Mouse (Mus musculus) neural tube, embryonic 14.5 days (tissue): ENCODE results near the gene Mamdc2. TPM values are rescaled to one million over a fixed set of nuclear protein-coding genes. Genes with fewer than 3 reads are reported as not detected.

ENCODE experiments used
- ATAC-seq: fragments of 200-750 bp; cut with Nextera tagmentation; 2 replicates; pipeline ENCODE4 v1.8.0; 2017; ENCODE audit warnings: low read depth, mild to moderate bottlenecking, moderate TSS enrichment, moderate library complexity
- H3K27ac ChIP-seq: fragments of 300-500 bp; sonication (generic); 2 replicates; pipeline ENCODE4 v1.5.1; 2014; ENCODE audit warnings: low read depth, mild to moderate bottlenecking, control low read depth, low read length, moderate library complexity, mixed read lengths
- H3K27me3 ChIP-seq: fragments of 300-500 bp; sonication (generic); 2 replicates; pipeline ENCODE4 v1.6.1; 2014; ENCODE audit warnings: low read length; ENCODE audit not compliant: control insufficient read depth, insufficient read depth
- H3K36me3 ChIP-seq: fragments of 300-500 bp; sonication (generic); 2 replicates; pipeline ENCODE4 v1.6.1; 2014; ENCODE audit warnings: low read length, mixed read lengths; ENCODE audit not compliant: control insufficient read depth, insufficient read depth
- H3K4me1 ChIP-seq: fragments of 300-500 bp; sonication (generic); 2 replicates; pipeline ENCODE4 v1.6.1; 2014; ENCODE audit warnings: low read length; ENCODE audit not compliant: control insufficient read depth, insufficient read depth
- H3K4me2 ChIP-seq: fragments of 300-500 bp; sonication (generic); 2 replicates; pipeline ENCODE4 v1.6.1; 2014; ENCODE audit warnings: mild to moderate bottlenecking, low read depth, low read length, control low read depth
- H3K4me3 ChIP-seq: fragments of 300-500 bp; sonication (generic); 2 replicates; pipeline ENCODE4 v1.5.1; 2014; ENCODE audit warnings: low read depth, low read length, control low read depth, mixed read lengths
- H3K9ac ChIP-seq: fragments of 300-500 bp; sonication (generic); replicated peaks from 2 replicates; pipeline ENCODE4 v1.6.1; 2014; ENCODE audit warnings: low read depth, mild to moderate bottlenecking, control low read depth, low read length, mixed read lengths
- H3K9me3 ChIP-seq: fragments of 300-500 bp; sonication (generic); 2 replicates; pipeline ENCODE4 v1.6.1; 2016; ENCODE audit warnings: low read length; ENCODE audit not compliant: control insufficient read depth
- WGBS: fragments of 180-500 bp; shearing (Covaris S2); extraction: QIAGEN DNeasy Blood & Tissue Kit; methylation state at CpG from one replicate; pipeline ENCODE4 v1.1.7; 2014; 5-methylcytosine and 5-hydroxymethylcytosine counted together
- polyA plus RNA-seq: library from polyadenylated mRNA; unstranded; fragments of >200 nt; fragmentation: Nextera tagmentation; extraction: Ambion mirVana; gene quantifications from 2 replicates; pipeline ENCODE4 v1.2.1, GENCODE M21; 2014

Gene Mamdc2
- polyA plus RNA-seq, 1 experiment from 2014 or later, result 1.1 TPM

GRCm38 (mm10) chr19:23376536-23377201 lies 71.6 kb downstream of the Mamdc2 start:
- Histone ChIP-seq H3K4me1 (peaks cover 3% of the 10 kb centered on the region; the same call in 1 of the 2 replicates), H3K9ac (no peak overlapping the region), H3K4me3 (no peak overlapping the region), H3K36me3 (no peaks in the 10 kb centered on the region), H3K27me3 (no peaks in the 10 kb centered on the region), H3K9me3 (no peaks in the 10 kb centered on the region), H3K4me2 (no peak overlapping the region), H3K27ac (no peak overlapping the region)
- ATAC-seq, result peak; percentile 33; the same call in 1 of the 2 replicates
- 49% methylated on average over 11 of the region's 11 CpGs for WGBS

GRCm38 (mm10) chr19:23374941-23375656 lies 73.1 kb downstream of the Mamdc2 start:
- no peak overlapping the region for H3K4me2 ChIP-seq
- no peak overlapping the region for H3K9ac ChIP-seq
- 95% methylated on average over 7 of the region's 7 CpGs for WGBS
- peaks cover 3% of the 10 kb centered on the region; the same call in 1 of the 2 replicates for H3K4me1 ChIP-seq
- no peak overlapping the region for H3K4me3 ChIP-seq
- no peaks in the 10 kb centered on the region for H3K27me3 ChIP-seq
- no peak overlapping the region for H3K27ac ChIP-seq
- H3K9me3 ChIP-seq, result no peaks in the 10 kb centered on the region
- H3K36me3 ChIP-seq, result no peaks in the 10 kb centered on the region
- ATAC-seq, result no peak

GRCm38 (mm10) chr19:23373728-23374127 lies 74.5 kb downstream of the Mamdc2 start:
- no peaks in the 10 kb centered on the region for H3K36me3 ChIP-seq
- no peak overlapping the region for H3K4me2 ChIP-seq
- H3K9ac ChIP-seq, result no peak overlapping the region
- WGBS, result 74% methylated on average over 9 of the region's 9 CpGs
- no peak overlapping the region for H3K27ac ChIP-seq
- H3K9me3 ChIP-seq, result no peaks in the 10 kb centered on the region
- no peak overlapping the region for H3K4me3 ChIP-seq
- peaks cover 3% of the 10 kb centered on the region; the same call in 1 of the 2 replicates for H3K4me1 ChIP-seq
- ATAC-seq, result no peak
- no peaks in the 10 kb centered on the region for H3K27me3 ChIP-seq

GRCm38 (mm10) chr19:23373287-23373686 lies 75.0 kb downstream of the Mamdc2 start:
- Histone ChIP-seq H3K4me3 (no peak overlapping the region), H3K36me3 (no peaks in the 10 kb centered on the region), H3K27me3 (no peaks in the 10 kb centered on the region), H3K9ac (no peak overlapping the region), H3K27ac (peak overlapping the region; percentile 10; the same call in 1 of the 2 replicates), H3K4me1 (peaks cover 3% of the 10 kb centered on the region; the same call in 1 of the 2 replicates), H3K4me2 (no peak overlapping the region), H3K9me3 (no peaks in the 10 kb centered on the region)
- no peak for ATAC-seq
- 45% methylated on average over 8 of the region's 8 CpGs for WGBS

GRCm38 (mm10) chr19:23369275-23369674 lies 79.0 kb downstream of the Mamdc2 start:
- no peaks in the 10 kb centered on the region for H3K36me3 ChIP-seq
- H3K9ac ChIP-seq, result no peak overlapping the region
- ATAC-seq, result no peak
- no peak overlapping the region for H3K4me2 ChIP-seq
- H3K4me1 ChIP-seq, result no peaks in the 10 kb centered on the region
- no peak overlapping the region for H3K4me3 ChIP-seq
- H3K27me3 ChIP-seq, result no peaks in the 10 kb centered on the region
- H3K9me3 ChIP-seq, result no peaks in the 10 kb centered on the region
- 90% methylated on average over 4 of the region's 4 CpGs for whole genome bisulfite sequencing
- H3K27ac ChIP-seq, result no peak overlapping the region

- H3K9me3 ChIP-seq, result 0 out of 2 replicates have a peak, but pooled peaks cover 2% of the 10 kb centered on the region
- H3K27me3 ChIP-seq, result no peaks in the 10 kb centered on the region
- 86% methylated on average over 3 of the region's 3 CpGs for whole genome bisulfite sequencing
- no peak for ATAC-seq
- H3K4me3 ChIP-seq, result no peak overlapping the region
- no peaks in the 10 kb centered on the region for H3K4me1 ChIP-seq
- no peak overlapping the region for H3K9ac ChIP-seq
- H3K36me3 ChIP-seq, result no peaks in the 10 kb centered on the region
- no peak overlapping the region for H3K27ac ChIP-seq
- H3K4me2 ChIP-seq, result no peak overlapping the region
Observed at GRCm38 (mm10) chr19:23362006-23362405, 86.2 kb downstream of the Mamdc2 start.

GRCm38 (mm10) chr19:23361124-23361523 lies 87.1 kb downstream of the Mamdc2 start:
- H3K27ac ChIP-seq, result no peak overlapping the region
- H3K4me2 ChIP-seq, result no peak overlapping the region
- no peak overlapping the region for H3K9ac ChIP-seq
- no peak for ATAC-seq
- WGBS, result 65% methylated on average over 4 of the region's 4 CpGs
- H3K4me3 ChIP-seq, result no peak overlapping the region
- no peaks in the 10 kb centered on the region for H3K36me3 ChIP-seq
- no peaks in the 10 kb centered on the region for H3K4me1 ChIP-seq
- no peaks in the 10 kb centered on the region for H3K27me3 ChIP-seq
- 0 out of 2 replicates have a peak, but pooled peaks cover 2% of the 10 kb centered on the region for H3K9me3 ChIP-seq

GRCm38 (mm10) chr19:23360536-23360935 lies 87.7 kb downstream of the Mamdc2 start:
- ATAC-seq, result no peak
- WGBS, result 93% methylated on average over 4 of the region's 4 CpGs
- Histone ChIP-seq H3K9me3 (0 out of 2 replicates have a peak, but pooled peaks cover 2% of the 10 kb centered on the region), H3K4me2 (no peak overlapping the region), H3K27ac (no peak overlapping the region), H3K4me1 (no peaks in the 10 kb centered on the region), H3K9ac (no peak overlapping the region), H3K36me3 (no peaks in the 10 kb centered on the region), H3K4me3 (no peak overlapping the region), H3K27me3 (no peaks in the 10 kb centered on the region)

GRCm38 (mm10) chr19:23357253-23357652 lies 91.0 kb downstream of the Mamdc2 start:
- Histone ChIP-seq H3K9me3 (0 out of 2 replicates have a peak, but pooled peaks cover 2% of the 10 kb centered on the region), H3K4me1 (no peaks in the 10 kb centered on the region), H3K27me3 (no peaks in the 10 kb centered on the region), H3K4me3 (no peak overlapping the region), H3K4me2 (no peak overlapping the region), H3K36me3 (no peaks in the 10 kb centered on the region), H3K27ac (no peak overlapping the region), H3K9ac (no peak overlapping the region)
- WGBS, result 93% methylated on average over 5 of the region's 5 CpGs
- no peak for ATAC-seq
